Mouse (Mus musculus): ENCODE measurements around the gene Uso1.

Gene Uso1

DNA sequence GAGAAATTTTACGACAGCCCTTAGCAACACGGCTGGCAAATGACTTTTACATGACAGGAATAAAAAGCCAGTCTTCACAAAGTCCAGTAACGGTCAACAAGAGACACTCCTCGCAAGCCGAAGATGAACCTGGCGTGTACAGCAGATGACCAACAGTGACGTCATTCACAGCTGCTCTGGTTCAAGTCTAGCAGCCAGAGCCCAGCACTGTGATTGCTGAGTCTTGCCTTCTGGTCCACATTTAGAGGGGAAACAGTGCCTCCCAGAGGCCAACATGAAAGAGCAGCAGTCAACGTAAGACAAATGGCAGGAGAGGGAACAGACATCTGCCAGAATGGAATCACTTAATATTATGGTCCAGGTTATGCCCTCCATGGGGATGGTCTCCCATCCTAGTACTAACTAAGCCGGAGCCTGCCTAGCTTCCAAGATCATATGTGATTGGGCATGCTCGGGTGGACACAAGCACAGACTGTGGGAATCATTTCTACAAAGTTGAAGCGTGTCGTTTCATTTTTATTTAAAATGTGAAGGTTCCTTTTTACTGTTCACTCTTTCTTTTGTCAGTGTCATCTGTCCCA lies 19.8 kb upstream of the Uso1 start:
- in situ Hi-C loops (cut with MboI; ENCODE audit: unreplicated experiment in 2 of 2): loop anchor here (5.0 to 25.0 kb wide), 8 partner anchors 113 to 1456 kb away; partner anchors contain the start of genes Cxcl5 (in 1 of the 2), Pf4 (in 1 of the 2) and Ppbp (in 1 of the 2)

DNA sequence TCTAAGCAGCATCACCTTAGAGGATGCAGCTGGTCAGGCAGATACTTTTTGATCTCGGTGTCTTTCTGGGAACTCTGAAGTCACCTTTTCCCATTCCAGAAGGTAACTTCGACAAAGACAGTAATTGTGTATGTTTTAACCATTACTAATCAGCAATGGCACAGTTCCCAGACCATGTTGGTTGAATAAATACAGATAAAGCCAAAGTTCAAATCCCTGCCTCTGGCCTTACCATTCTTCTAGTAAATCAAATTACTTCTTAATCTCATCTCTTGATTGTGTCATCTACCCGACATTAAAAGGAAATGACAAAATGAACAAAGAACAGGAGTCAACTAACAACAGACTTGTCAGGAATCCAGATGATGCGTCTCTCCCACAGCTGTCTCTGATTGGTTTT lies 16.1 kb upstream of the Uso1 start:
- in situ Hi-C loops (cut with MboI; ENCODE audit: unreplicated experiment in 2 of 2): loop anchor here (10.0 to 25.0 kb wide), 4 partner anchors 809 to 1459 kb away; partner anchors contain the start of genes Cxcl5 (in 1 of the 2), Pf4 (in 1 of the 2) and Ppbp (in 1 of the 2)

DNA sequence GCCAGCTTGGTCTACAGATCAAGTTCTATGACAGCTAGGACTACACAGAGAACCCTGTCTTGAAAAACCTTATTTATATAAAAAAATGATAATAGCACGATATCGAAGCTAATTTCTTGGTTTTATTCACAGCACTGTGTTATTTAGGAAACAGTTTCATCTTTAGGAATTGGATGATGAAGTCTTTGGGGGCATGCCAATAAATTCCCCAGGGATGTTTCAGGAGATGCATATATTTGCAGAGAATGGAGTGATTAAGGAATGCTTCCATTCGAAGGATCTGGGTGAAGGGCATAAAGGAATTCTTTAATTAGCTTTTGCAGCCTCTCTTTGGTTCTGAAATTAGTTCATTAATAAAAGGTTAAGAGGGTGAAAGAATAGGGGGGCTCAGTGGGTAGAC lies 12.3 kb upstream of the Uso1 start:
- in situ Hi-C loops (cut with MboI; ENCODE audit: unreplicated experiment in 2 of 2): loop anchor here (10.0 to 25.0 kb wide), 2 partner anchors 1161 to 1763 kb away; partner anchors contain the start of genes Ankrd17 (in 1 of the 2) and Gm9958 (in 1 of the 2)

DNA sequence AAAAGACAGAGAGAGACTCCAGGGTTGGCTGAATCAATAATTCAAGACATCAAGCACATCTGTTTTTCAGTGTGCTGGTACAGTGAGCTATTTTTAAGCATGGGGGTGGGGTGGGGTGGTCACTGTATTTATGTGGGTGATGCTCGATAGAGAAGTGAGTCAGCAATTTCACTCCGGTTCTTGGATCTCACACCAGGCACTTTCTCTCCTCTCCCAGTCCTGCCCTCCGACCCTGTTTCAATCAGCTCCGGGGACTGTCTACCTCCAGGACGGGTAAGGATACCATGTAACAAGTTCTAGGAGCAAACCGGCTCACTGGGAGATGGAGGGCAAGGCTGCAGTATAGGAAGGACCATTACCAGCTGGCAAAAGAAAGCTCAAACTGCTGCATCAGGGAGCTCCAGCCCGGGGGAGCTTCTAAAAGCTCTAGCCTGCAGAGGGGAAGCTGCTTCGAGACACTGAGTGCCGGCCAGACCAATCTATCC lies 10.6 kb upstream of the Uso1 start:
- in situ Hi-C loops (cut with MboI; ENCODE audit: unreplicated experiment in 2 of 2): loop anchor here (10.0 to 25.0 kb wide), 2 partner anchors 1162 to 1765 kb away; partner anchors contain the start of genes Ankrd17 (in 1 of the 2) and Gm9958 (in 1 of the 2)

DNA sequence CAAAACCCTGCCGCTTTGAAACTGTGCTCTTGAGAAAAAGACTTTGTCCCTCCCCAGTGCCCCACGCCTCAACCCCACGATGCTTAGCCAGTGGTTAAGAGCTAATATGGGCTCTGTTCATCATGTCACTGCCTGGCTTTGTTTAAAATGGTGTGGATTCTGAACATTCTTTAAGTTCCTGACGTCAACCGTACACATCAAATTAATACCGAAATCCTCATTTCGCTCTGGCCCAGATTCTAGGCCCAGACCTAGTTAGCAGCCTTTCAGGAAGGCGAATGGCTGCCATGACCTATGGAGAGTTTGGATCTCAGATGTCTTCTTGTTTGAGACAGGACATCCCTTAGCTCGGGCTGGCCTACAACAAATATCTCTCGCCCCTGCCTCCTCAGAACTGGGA lies 10.0 kb upstream of the Uso1 start:
- in situ Hi-C loops (cut with MboI; ENCODE audit: unreplicated experiment in 2 of 2): loop anchor here (10.0 to 25.0 kb wide), 2 partner anchors 1163 to 1765 kb away; partner anchors contain the start of genes Ankrd17 (in 1 of the 2) and Gm9958 (in 1 of the 2)

DNA sequence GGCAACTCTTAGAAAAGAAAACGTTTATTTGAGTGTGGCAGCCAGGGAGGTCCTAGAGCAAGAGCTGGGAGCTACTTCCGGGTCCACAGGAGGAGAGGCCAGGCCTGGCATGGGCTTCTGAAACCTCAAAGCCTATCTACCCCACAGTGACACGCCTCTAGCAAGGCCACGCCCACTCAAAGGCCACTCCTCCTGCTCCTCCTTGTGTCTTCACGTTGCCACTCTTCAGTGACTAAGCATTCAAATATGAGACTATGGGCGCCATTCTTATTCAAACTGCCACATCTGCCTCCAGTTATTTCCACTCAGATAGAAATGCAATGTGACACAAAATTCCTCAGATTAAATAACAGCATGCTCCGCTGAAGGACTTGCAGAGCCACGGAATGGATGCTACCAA lies 9.2 kb upstream of the Uso1 start:
- in situ Hi-C loops (cut with MboI; ENCODE audit: unreplicated experiment in 2 of 2): loop anchor here (10.0 to 25.0 kb wide), 2 partner anchors 1164 to 1766 kb away; partner anchors contain the start of genes Ankrd17 (in 1 of the 2) and Gm9958 (in 1 of the 2)

DNA sequence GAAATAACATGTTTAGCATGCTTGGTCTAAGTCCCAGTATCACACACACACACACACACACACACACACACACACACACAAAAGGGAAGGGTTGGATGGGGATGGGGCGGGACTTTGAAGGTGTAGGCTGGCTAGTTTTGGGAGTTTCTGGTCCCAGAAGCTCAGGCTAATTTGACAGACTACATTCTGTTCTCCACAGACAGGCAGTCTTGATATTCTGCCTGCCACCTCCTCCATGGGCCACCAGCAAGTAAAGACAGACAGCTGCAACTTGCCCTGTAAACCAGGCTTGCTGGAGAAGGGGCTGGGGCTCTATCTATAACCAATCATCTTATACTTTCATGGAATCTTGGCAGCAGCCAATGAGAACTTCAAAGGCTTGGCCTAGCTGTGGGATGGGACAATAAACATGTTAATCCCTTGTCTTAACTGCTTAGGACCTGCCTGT lies 8.4 kb upstream of the Uso1 start:
- in situ Hi-C loops (cut with MboI; ENCODE audit: unreplicated experiment in 2 of 2): loop anchor here (10.0 to 25.0 kb wide), 2 partner anchors 1165 to 1767 kb away; partner anchors contain the start of genes Ankrd17 (in 1 of the 2) and Gm9958 (in 1 of the 2)

DNA sequence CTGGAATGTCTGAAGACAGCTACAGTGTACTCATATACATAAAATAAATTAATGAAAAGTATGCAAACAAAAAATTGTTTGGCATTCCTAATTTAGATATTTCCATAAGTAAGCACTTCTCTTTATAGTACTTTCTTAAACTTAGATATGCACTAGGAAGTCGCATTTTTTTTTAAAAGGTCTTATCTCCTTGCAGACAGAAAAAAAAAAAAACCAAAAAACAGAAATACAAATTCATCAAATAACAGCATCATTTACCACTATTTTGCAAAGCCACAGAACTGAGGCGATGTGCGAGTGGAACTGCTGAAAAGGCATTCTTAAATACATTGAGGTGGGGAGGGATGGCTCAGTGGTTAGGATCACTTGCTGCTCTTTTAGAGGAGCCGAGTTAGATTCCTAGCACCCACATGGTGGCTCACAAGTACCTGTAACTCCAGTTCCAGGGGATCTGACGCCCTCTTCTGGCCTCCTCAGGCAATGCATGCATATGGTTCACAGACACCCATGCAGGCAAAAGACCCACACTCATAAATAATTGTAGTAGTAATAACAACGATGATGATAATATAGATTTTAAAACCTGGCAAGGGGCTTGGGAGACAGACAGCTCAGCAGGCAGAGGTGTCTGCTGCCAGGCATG lies 7.6 kb upstream of the Uso1 start:
- in situ Hi-C loops (cut with MboI; ENCODE audit: unreplicated experiment in 2 of 2): loop anchor here in 1 of 2 experiments (25.0 kb wide), 1 partner anchor 1768 kb away; the partner anchor contains the start of genes Ankrd17 and Gm9958

DNA sequence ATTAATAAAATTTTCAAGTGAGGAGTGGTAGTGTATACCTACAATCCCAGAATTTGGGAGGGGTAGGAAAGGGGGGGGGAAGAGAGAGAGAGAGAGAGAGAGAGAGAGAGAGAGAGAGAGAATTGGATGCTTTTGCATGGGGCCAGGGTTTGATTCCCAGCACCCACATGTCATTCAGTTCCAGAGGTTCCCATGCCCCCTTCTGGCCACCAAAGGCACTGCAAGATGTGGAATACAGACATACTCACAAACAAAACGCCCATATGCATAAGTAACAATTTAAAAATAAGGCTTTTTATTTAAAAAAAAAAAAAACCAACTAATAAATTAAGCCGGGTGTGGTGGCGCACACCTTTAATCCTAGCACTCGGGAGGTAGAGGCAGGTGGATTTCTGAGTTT lies 5.6 kb upstream of the Uso1 start:
- in situ Hi-C loops (cut with MboI; ENCODE audit: unreplicated experiment in 2 of 2): loop anchor here in 1 of 2 experiments (25.0 kb wide), 1 partner anchor 1770 kb away; the partner anchor contains the start of genes Ankrd17 and Gm9958

DNA sequence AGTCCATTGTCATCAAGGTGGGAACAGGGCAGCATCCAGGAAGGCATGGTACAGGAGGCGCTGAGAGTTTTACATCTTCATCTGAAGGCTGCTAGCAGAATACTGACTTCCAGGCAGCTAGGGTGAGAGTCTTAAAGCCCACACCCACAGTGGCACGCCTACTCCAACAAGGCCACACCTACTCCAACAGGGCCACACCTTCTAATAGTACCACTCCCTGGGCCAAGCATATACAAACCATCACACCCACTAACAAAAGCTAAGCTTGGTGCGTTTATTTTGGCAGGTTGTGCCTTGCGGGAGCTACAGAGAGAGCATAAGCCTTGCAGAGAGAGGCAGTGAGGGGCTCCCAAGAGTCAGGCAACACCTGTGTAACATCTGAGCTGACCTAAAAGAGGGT lies 4.7 kb upstream of the Uso1 start:
- in situ Hi-C loops (cut with MboI; ENCODE audit: unreplicated experiment in 2 of 2): loop anchor here in 1 of 2 experiments (25.0 kb wide), 1 partner anchor 1771 kb away; the partner anchor contains the start of genes Ankrd17 and Gm9958

DNA sequence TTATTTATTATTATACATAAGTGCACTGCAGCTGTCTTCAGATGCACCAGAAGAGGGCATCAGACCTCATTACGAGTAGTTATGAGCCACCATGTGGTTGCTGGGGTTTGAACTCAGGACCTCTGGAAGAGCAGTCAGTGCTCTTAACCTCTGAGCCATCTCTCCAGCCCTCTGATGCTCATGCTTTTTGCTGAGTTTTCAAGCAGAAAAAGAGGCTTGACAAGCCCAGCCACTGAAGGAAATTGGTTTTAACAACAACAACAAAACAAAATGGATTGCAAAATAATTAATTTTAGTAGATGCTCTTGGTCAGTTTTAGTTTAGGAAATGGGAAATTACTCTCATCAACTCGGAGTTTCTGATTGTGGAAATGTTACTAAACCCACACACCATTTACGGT lies 2.8 kb upstream of the Uso1 start:
- in situ Hi-C loops (cut with MboI; ENCODE audit: unreplicated experiment in 2 of 2): loop anchor here (5.0 to 25.0 kb wide), 2 partner anchors 53 to 1773 kb away; partner anchors contain the start of genes G3bp2 (in 2 of the 2), Ankrd17 (in 1 of the 2) and Gm9958 (in 1 of the 2)

DNA sequence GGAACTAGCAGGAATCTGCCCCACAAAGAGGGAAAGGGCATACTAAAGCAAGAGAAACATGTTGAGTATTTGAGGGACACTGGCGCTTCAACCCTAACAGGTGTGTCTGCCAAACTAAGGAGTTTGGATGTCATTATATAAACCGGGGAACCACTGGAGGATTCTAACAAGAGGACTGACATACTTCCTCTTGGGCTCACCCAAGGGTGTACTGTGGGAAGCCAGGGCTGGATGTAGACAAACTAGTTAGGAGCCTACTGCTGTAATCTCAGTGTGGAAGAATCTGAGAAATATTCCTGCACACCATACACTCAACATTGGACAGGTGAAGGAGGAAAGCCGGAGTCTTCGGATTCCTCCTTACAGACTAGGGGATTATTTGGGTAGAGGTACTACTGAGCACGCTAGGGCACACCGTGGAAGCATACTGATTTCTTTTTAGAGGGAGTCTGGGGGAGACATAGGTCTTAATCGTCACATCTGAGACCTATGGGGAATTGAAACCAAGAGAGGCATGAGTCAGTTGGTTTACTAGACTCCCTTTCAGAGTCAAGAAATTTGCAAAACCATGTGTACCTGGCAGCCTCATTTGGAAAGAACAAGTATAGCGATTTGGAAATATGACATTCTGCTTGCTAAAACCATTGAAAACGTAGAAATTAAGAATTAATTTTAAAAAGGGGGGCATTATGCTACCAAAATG lies 1.1 kb upstream of the Uso1 start:
- in situ Hi-C loops (cut with MboI; ENCODE audit: unreplicated experiment in 2 of 2): loop anchor here (5.0 to 25.0 kb wide), 2 partner anchors 54 to 1774 kb away; partner anchors contain the start of genes G3bp2 (in 2 of the 2), Ankrd17 (in 1 of the 2) and Gm9958 (in 1 of the 2)

DNA sequence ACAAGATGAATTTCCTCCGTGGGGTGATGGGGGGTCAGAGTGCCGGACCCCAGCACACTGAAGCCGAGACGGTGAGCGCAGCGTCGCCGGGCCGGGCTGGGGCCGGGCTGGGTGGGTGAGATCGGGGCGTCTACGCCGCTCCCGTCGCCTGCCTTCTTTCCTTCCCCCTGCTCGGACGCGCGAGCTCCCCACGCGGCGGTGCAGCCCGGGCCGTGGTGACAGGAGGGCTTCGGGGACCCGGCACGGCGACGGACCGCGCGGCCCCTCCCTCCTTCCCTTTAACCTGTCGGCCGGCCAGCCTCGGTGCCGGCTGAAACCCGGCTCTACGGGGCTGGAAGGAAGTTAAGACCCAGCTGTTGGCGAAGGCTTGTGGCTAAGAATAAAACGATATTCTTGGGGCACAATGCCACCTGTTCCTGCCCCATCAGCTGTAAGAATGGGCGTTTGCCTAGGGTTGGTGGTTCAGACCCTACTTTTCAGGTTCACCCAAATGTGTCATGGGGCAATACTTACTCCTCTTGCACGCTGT lies 419 bp downstream of the Uso1 start:
- in situ Hi-C loops (cut with MboI; ENCODE audit: unreplicated experiment in 2 of 2): loop anchor here (5.0 to 25.0 kb wide), 2 partner anchors 56 to 1776 kb away; partner anchors contain the start of genes G3bp2 (in 2 of the 2), Ankrd17 (in 1 of the 2) and Gm9958 (in 1 of the 2)

DNA sequence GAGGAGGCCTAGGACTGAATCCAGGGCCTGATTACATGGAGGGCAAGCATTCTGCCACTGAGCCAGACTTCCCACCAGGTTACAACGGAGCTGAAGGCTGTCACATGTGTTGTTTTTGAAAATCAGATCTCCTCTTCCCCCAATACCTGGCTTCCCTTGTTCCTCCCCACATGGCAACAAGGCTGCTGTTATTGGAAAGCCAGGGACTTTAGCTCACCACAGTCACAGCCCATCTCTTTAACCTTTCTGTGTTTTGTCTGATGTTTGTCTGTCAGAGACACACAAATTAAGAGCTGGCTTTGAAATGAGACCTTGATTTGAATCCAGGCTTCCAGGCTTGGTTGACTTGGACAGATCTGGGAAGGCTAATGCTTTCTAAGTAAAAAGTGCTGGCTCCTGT lies 1.5 kb downstream of the Uso1 start:
- in situ Hi-C loops (cut with MboI; ENCODE audit: unreplicated experiment in 2 of 2): loop anchor here (5.0 to 25.0 kb wide), 2 partner anchors 57 to 1777 kb away; partner anchors contain the start of genes G3bp2 (in 2 of the 2), Ankrd17 (in 1 of the 2) and Gm9958 (in 1 of the 2)

DNA sequence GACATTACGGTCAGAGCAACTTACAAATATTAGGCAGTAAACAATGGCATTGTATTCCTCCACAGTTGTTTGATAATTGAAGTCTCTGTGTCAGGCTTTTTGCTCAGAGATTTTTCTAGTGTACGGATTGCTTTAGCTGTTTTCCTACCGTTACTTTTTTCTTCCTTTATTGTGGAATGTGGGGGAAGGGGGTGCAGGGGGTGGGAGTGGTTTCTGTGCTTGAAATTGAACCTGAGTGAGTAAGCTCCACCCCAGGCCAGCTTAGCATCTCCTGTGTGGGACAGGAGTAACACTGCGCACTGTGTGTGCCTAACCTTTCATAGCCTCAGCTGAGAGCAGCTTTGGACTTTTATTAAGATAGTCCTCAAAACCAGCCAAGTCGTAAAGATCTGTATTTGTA lies 4.0 kb downstream of the Uso1 start:
- in situ Hi-C loops (cut with MboI; ENCODE audit: unreplicated experiment in 2 of 2): loop anchor here in 1 of 2 experiments (25.0 kb wide), 1 partner anchor 1779 kb away; the partner anchor contains the start of genes Ankrd17 and Gm9958

DNA sequence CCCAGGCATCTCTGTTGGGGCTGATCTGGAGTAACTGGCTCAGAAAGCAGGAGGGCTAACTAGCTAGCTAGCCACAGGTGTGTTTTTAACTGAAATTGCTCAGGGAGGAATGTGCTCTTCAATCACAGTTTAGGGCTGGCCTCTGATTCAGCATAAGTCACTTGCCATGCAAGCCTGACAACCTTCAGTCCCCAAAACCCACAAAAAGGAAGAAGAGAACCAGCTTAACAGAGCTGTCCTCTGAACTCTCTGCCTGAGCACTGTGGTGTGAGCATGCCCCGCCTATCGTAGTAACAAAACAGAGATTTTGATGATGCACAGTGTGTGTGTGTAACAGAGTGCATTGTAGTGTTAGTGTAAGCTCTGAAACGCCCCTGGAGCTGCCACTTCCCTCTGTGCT lies 4.7 kb downstream of the Uso1 start:
- in situ Hi-C loops (cut with MboI; ENCODE audit: unreplicated experiment in 2 of 2): loop anchor here in 1 of 2 experiments (25.0 kb wide), 1 partner anchor 1780 kb away; the partner anchor contains the start of genes Ankrd17 and Gm9958

DNA sequence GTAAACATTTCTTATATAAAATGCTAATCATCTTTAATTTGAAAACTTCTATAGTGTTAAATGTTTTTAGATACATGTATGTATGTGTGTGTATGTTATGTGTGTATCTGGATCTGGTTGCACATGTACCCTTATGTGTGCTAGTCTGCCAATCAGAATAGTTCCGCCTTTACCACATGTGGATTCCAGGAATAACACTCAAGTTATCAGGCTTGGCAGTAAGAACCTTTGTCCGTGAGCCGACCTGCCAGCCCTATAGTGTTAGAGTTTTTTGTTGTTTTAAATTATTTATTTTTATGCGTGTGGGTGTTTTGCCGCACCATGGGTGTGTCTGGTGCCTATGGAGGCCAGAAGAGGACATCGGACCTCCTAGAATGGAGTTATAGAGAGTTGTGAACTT lies 5.9 kb downstream of the Uso1 start:
- in situ Hi-C loops (cut with MboI; ENCODE audit: unreplicated experiment in 2 of 2): loop anchor here in 1 of 2 experiments (25.0 kb wide), 1 partner anchor 1781 kb away; the partner anchor contains the start of genes Ankrd17 and Gm9958

DNA sequence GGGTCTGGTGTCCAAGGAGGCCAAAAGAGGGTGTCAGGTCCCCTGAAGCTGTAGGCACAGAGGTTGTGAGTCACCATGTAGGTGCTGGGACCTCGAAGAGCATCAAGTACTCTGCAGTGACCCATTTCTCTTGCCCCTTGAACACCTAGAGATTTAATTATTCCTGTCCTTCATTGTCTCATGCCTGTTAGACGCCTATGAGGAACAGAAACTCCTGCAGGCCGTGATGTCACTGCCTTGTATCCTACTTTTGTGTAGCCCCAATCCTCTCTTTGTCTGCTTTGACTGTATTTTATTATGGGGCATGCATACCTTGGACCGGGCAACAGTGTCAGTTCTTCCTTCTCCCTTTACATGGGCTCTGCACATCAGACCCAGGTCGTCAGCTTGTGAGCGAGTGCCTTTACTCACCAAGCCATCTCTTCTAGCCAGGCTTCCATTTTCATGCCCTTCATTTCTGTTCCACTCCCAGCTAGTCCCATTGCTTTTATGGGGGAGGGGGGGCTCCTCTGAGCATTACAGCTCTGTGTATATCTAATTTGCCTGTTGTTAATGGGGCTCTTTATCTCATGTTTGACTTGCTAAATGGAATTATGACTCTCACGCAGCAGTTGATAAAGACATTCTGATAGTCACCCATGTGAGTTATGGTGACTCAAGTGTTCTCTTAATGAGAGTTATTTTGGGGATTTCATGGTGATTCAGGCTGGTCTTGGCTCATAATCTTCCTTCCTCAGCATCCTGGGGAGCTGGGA lies 7.4 kb downstream of the Uso1 start:
- in situ Hi-C loops (cut with MboI; ENCODE audit: unreplicated experiment in 2 of 2): loop anchor here in 1 of 2 experiments (25.0 kb wide), 1 partner anchor 1783 kb away; the partner anchor contains the start of genes Ankrd17 and Gm9958

Measured in v-Abl transformed pro-B cells (cell line).